Mouse (Mus musculus): Measurements from ENCODE around the gene Disc1. TPM values are rescaled to one million over a fixed set of nuclear protein-coding genes. Genes with fewer than 3 reads are reported as not detected.

Disc1 gene
- 0.15 TPM for polyA plus RNA-seq (2017; shearing (Covaris generic))

GRCm38 (mm10) chr8:125053505-125054435 is at the start of gene Disc1:
Gene Disc1, plus strand, starts transcription at chr8:125054195.

DNA sequence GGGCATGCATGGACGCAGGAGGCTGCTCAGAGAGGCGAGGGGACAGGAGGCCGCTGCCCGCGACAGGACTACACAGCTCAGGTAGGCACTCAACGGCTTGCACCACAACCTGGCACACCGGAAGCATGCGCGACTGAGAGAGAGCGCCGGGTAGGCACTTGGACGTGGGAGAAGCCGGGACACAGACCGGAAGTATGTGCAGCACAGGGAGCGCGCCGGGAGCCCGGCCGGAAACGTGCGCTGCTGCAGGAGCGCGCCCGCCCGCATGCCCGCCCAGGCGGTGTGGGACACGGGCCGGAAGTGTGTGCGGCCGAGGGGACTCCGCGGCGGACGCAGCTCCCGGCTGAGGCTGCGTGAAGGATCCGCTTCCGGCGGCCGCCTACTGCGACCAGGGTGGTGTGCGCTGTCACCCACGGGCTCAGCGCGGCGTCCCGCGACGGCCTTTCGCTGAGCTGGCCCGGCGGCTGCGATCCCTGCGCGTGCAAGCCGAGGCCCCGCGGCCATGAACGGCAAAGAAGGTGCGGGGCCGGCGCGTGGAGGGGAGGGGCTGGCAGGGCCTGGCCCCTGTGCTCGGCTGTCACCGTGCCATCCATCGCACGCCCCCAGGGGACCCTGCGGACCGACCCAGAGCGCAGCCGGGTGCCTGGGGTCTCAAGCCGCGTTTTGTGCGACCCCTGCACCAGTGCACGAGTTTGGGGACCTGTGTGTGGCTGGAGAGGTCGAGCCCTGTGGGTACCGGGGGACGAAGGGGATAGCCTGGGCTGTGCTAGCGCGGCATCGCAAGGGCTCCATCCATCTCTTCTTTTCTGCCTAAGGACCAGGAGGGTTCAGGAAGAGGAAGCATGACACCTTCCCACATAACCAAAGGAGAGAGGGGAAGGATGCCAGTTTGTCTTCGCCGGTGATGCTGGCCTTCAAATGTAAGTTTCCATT is 41.0 kb upstream of the Disc1 start, which contains the start of gene Tsnax:
Gene Tsnax, plus strand, starts transcription at position 303 of the 933 bp plus-strand sequence.

Other genes with a start within 250 kb of the Disc1 start
- gene Gnpat, start 191.2 kb upstream of the Disc1 start, polyA plus RNA-seq (2017; shearing (Covaris generic)): 112 TPM
- 34.8 TPM for gene 2810004N23Rik, start 191.1 kb upstream of the Disc1 start, polyA plus RNA-seq (2017; shearing (Covaris generic))
- 2.3 TPM for gene Exoc8, start 156.5 kb upstream of the Disc1 start, polyA plus RNA-seq (2017; shearing (Covaris generic))
- gene Sprtn, start 156.3 kb upstream of the Disc1 start, polyA plus RNA-seq (2017; shearing (Covaris generic)): 3.1 TPM
- gene Egln1, start 104.9 kb upstream of the Disc1 start, polyA plus RNA-seq (2017; shearing (Covaris generic)): 4.4 TPM
- 52.3 TPM for gene Tsnax, start 41.2 kb upstream of the Disc1 start, polyA plus RNA-seq (2017; shearing (Covaris generic))

Measured in activated CD4-positive, CD25-positive, alpha-beta regulatory T cell, adult 9 weeks (primary cell).